Mouse (Mus musculus) spleen, postnatal 4 days (tissue): ENCODE measurements around the gene Ccz1.

ENCODE experiments used
- DNase-seq, 2 experiments: peaks; one replicate each; pipeline ENCODE4 v3.0.0; 2022; ENCODE audit warnings: low spot score in 2 of 2

The Ccz1 gene

GRCm38 (mm10) chr5:143941588-143941987 is 73.1 kb downstream of the Ccz1 start:
- no peak for DNase-seq
